Mouse (Mus musculus) intestine, postnatal 0 days (tissue): ENCODE measurements around the gene Snx14. TPM values are rescaled to one million over a fixed set of nuclear protein-coding genes. Genes with fewer than 3 reads are reported as not detected.
A peak's percentile ranks its signal among the peaks of the same experiment; 100 is the strongest.

Source experiments
- ATAC-seq: fragments of 200-750 bp; cut with Nextera tagmentation; 2 replicates; pipeline ENCODE4 v1.8.0; 2017; ENCODE audit warnings: mild to moderate bottlenecking, moderate TSS enrichment, moderate library complexity
- H3K27ac ChIP-seq: fragments of 300-500 bp; sonication (generic); 2 replicates; pipeline ENCODE4 v1.5.1; 2014; ENCODE audit warnings: mild to moderate bottlenecking, low read depth, low read length, moderate library complexity
- H3K27me3 ChIP-seq: fragments of 300-500 bp; sonication (generic); replicated peaks from 2 replicates; pipeline ENCODE4 v1.6.1; 2014; ENCODE audit warnings: low read length, mixed read lengths; ENCODE audit not compliant: control insufficient read depth, insufficient read depth
- H3K36me3 ChIP-seq: fragments of 300-500 bp; sonication (generic); 2 replicates; pipeline ENCODE4 v1.6.1; 2014; ENCODE audit warnings: mild to moderate bottlenecking, moderate library complexity; ENCODE audit not compliant: control insufficient read depth, insufficient read depth
- H3K4me1 ChIP-seq: fragments of 300-500 bp; sonication (generic); replicated peaks from 2 replicates; pipeline ENCODE4 v1.6.1; 2014; ENCODE audit warnings: antibody characterized with exemption, low read length, mixed read lengths; ENCODE audit not compliant: control insufficient read depth, insufficient read depth
- H3K4me2 ChIP-seq: fragments of 300-500 bp; sonication (generic); replicated peaks from 2 replicates; pipeline ENCODE4 v1.6.1; 2014; ENCODE audit warnings: low read depth, mild to moderate bottlenecking, moderate library complexity
- H3K4me3 ChIP-seq: fragments of 300-500 bp; sonication (generic); 2 replicates; pipeline ENCODE4 v1.5.1; 2014; ENCODE audit warnings: low read depth, low read length
- H3K9ac ChIP-seq: fragments of 300-500 bp; sonication (generic); 2 replicates; pipeline ENCODE4 v1.6.1; 2014; ENCODE audit warnings: mild to moderate bottlenecking, low read depth, low read length
- H3K9me3 ChIP-seq: fragments of 300-500 bp; sonication (generic); 2 replicates; pipeline ENCODE4 v1.6.1; 2016; ENCODE audit warnings: mixed run types; ENCODE audit not compliant: control insufficient read depth
- CTCF ChIP-seq: sonication (generic); IDR thresholded peaks from 2 replicates; pipeline ENCODE4 v1.5.1; 2016; ENCODE audit warnings: low read depth, mild to moderate bottlenecking, control low read depth, antibody characterized with exemption, moderate library complexity
- WGBS: fragments of 180-500 bp; shearing (Covaris S2); extraction: QIAGEN DNeasy Blood & Tissue Kit; methylation state at CpG from one replicate; pipeline ENCODE4 v1.1.7; 2014; 5-methylcytosine and 5-hydroxymethylcytosine counted together
- polyA plus RNA-seq: library from polyadenylated mRNA; unstranded; fragments of >200 nt; fragmentation: Nextera tagmentation; extraction: Ambion mirVana; gene quantifications from 2 replicates; pipeline ENCODE4 v1.2.1, GENCODE M21; 2015

Gene Snx14
- polyA plus RNA-seq, 1 experiment from 2014 or later: 18.4 TPM

DNA sequence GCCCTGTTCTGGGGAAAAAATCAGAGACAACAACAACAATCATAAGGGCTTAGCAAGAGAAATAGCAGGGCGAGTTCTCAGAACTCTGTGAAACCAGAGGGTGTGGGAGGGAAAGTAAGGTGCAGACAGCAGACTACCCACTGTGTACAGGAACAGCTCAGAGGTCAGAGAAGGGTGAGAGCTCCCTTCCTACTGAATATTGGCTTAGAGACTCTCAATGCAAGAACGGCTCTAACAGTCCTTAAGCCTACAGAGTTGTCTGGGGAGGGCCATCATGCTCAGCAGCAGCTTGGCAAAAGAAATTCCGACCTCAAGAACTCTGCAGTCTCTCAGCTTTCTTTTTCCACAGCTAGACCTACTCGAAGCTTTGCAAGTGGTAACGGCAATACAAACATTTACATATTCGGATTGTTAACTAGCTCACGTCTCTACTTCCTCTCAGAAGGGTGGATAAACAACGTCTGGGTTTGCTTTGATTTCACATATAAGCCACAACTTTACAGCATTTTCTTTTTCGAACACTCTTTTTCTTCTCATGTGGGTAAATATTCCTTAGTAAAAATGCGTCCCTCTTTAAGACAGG lies 109.5 kb downstream of the Snx14 start:
- ATAC-seq: no peak
- no peak overlapping the region for H3K27ac ChIP-seq
- no peaks in the 10 kb centered on the region for H3K36me3 ChIP-seq
- 0 out of 2 replicates have a peak overlapping the region, but pooled peaks have one; percentile 2 for H3K4me3 ChIP-seq
- WGBS: 32% methylated on average over 10 of the region's 10 CpGs
- no peak overlapping the region for H3K9ac ChIP-seq
- peaks cover 12% of the 10 kb centered on the region for H3K27me3 ChIP-seq
- peak overlapping the region; percentile 27; the same call in 1 of the 2 replicates for H3K4me2 ChIP-seq
- no peaks in the 10 kb centered on the region for H3K4me1 ChIP-seq
- no peaks in the 10 kb centered on the region for H3K9me3 ChIP-seq
- TF ChIP-seq CTCF: no peak

GRCm38 (mm10) chr9:88328666-88329065 lies 110.1 kb downstream of the Snx14 start:
- Histone ChIP-seq H3K4me3 (0 out of 2 replicates have a peak overlapping the region, but pooled peaks have one; percentile 2), H3K9me3 (no peaks in the 10 kb centered on the region), H3K9ac (no peak overlapping the region), H3K36me3 (no peaks in the 10 kb centered on the region), H3K4me1 (no peaks in the 10 kb centered on the region), H3K4me2 (peak overlapping the region; percentile 92), H3K27me3 (peaks cover 12% of the 10 kb centered on the region), H3K27ac (no peak overlapping the region)
- no peak for ATAC-seq
- no peak for TF ChIP-seq CTCF
- WGBS: 44% methylated on average over 5 of the region's 5 CpGs

- Histone ChIP-seq H3K27ac (no peak within 1 kb of the TSS; the same call in 1 of the 2 replicates), H3K4me1 (no peaks in the 10 kb centered on the region), H3K27me3 (peaks cover 12% of the 10 kb centered on the region), H3K9me3 (no peaks in the 10 kb centered on the region), H3K4me3 (peak within 1 kb of the TSS; percentile 59), H3K36me3 (no peaks in the 10 kb centered on the region), H3K9ac (peak within 1 kb of the TSS; percentile 37), H3K4me2 (peak within 1 kb of the TSS; percentile 92)
- ATAC-seq: peak; percentile 79
- WGBS: 2% methylated on average over 66 of the region's 66 CpGs
- no peak for TF ChIP-seq CTCF
Observed at GRCm38 (mm10) chr9:88326930-88327901, 111.5 kb downstream of the Snx14 start, which contains the start of gene Nt5e. Gene Nt5e, plus strand, starts transcription at chr9:88327197.

Other genes starting within 250 kb of the Snx14 start
- 20.2 and 21.0 TPM in 2 replicates for gene Nt5e, start 111.8 kb downstream of the Snx14 start, polyA plus RNA-seq
- not detected in 2 replicates for gene Gm20537, start 17.7 kb upstream of the Snx14 start, polyA plus RNA-seq
- 34.1 and 37.5 TPM in 2 replicates for gene Syncrip, start 43.6 kb upstream of the Snx14 start, polyA plus RNA-seq
- 3.6 and 4.7 TPM in 2 replicates for gene Zfp949, start 109.1 kb upstream of the Snx14 start, polyA plus RNA-seq
- not detected in 2 replicates for gene Trim43a, start 141.9 kb upstream of the Snx14 start, polyA plus RNA-seq